Comparison of ENCODE assay signal across 10 mouse cellular contexts in genomic region chr11:70334477-70334876, GRCm38 (mm10). TPM values are rescaled to one million over a fixed set of nuclear protein-coding genes. Genes with fewer than 3 reads are reported as not detected.
DNase-seq lines count a peak whose midpoint lies in the region; ATAC-seq and TF ChIP-seq lines count a peak whose summit lies in the region.
"Had no signal": no experiment of that assay in that cellular context is flagged by ENCODE, and none has a peak within 500 bp of the region (broad histone marks: within the 10 kb centered on the region; RNA-seq: fewer than 3 reads in every experiment).

No protein-coding gene starts in this region.

- H3K4me2 ChIP-seq in midbrain, embryonic 13.5 days (replicated peaks) = no peak overlapping the region
- H3K4me2 ChIP-seq: embryonic facial prominence, embryonic 15.5 days had no signal

- no peak overlapping the region for H3K9ac ChIP-seq in midbrain, embryonic 13.5 days (replicated peaks)
- H3K9ac ChIP-seq: embryonic facial prominence, embryonic 15.5 days had no signal

- no peaks in the 10 kb centered on the region for H3K9me3 ChIP-seq in heart, embryonic 10.5 days
- peaks cover 3% of the 10 kb centered on the region; the same call in 1 of the 2 replicates for H3K9me3 ChIP-seq in E14TG2a.4 (ENCODE audit: low read length)
- no peaks in the 10 kb centered on the region for H3K9me3 ChIP-seq in midbrain, embryonic 13.5 days
- H3K9me3 ChIP-seq: embryonic facial prominence, embryonic 15.5 days had no signal

- no peaks in the 10 kb centered on the region for H3K36me3 ChIP-seq in heart, embryonic 10.5 days
- no peaks in the 10 kb centered on the region for H3K36me3 ChIP-seq in E14TG2a.4 (ENCODE audit: insufficient read depth, low read length)
- no peaks in the 10 kb centered on the region for H3K36me3 ChIP-seq in midbrain, embryonic 13.5 days
- H3K36me3 ChIP-seq: embryonic facial prominence, embryonic 15.5 days had no signal

- 28% methylated on average over 4 of the region's 4 CpGs for WGBS in heart, embryonic 10.5 days
- 37% methylated on average over 4 of the region's 4 CpGs for WGBS in midbrain, embryonic 13.5 days

- no peaks in the 10 kb centered on the region for H3K4me1 ChIP-seq in heart, embryonic 10.5 days
- H3K4me1 ChIP-seq in E14TG2a.4 (replicated peaks; ENCODE audit: low read depth, low read length) = peaks cover 6% of the 10 kb centered on the region; the same call in 1 of the 2 replicates
- no peaks in the 10 kb centered on the region for H3K4me1 ChIP-seq in midbrain, embryonic 13.5 days (replicated peaks)
- H3K4me1 ChIP-seq: embryonic facial prominence, embryonic 15.5 days had no signal

- no peaks in the 10 kb centered on the region; the same call in none of the 2 replicates for H3K27me3 ChIP-seq in heart, embryonic 10.5 days (ENCODE audit: insufficient read depth, poor library complexity, severe bottlenecking)
- H3K27me3 ChIP-seq in E14TG2a.4 (ENCODE audit: insufficient read depth, low read length) = peaks cover 25% of the 10 kb centered on the region
- H3K27me3 ChIP-seq in midbrain, embryonic 13.5 days = no peaks in the 10 kb centered on the region
- H3K27me3 ChIP-seq: embryonic facial prominence, embryonic 15.5 days had no signal

- no peak overlapping the region for H3K4me3 ChIP-seq in heart, embryonic 10.5 days
- H3K4me3 ChIP-seq in E14TG2a.4 (replicated peaks; ENCODE audit: low read length) = no peak overlapping the region
- no peak overlapping the region for H3K4me3 ChIP-seq in midbrain, embryonic 13.5 days (replicated peaks)
- H3K4me3 ChIP-seq: embryonic facial prominence, embryonic 15.5 days; myocyte had no signal

- ATAC-seq in midbrain, embryonic 13.5 days = peak; percentile 48; the same call in 1 of the 2 replicates

- TF ChIP-seq POLR2A in brain, embryonic 14.5 days (IDR thresholded peaks at IDR 0.05; ENCODE audit: borderline replicate concordance, extremely low read depth, insufficient read depth, insufficient read length, poor library complexity, severe bottlenecking) = no peak

- no peak overlapping the region for H3K27ac ChIP-seq in heart, embryonic 10.5 days
- H3K27ac ChIP-seq in midbrain, embryonic 13.5 days = no peak overlapping the region
- H3K27ac ChIP-seq: embryonic facial prominence, embryonic 15.5 days had no signal

- TF ChIP-seq CTCF in E14TG2a.4 (conservative IDR thresholded peaks at IDR 0.05; ENCODE audit: low read length) = peak; percentile 83
- TF ChIP-seq CTCF in brain, embryonic 14.5 days (IDR thresholded peaks at IDR 0.05; ENCODE audit: borderline replicate concordance, extremely low read depth, insufficient read depth, insufficient read length) = peak; percentile 63; the same call in 1 of the 2 replicates

- DNase-seq in heart, adult 8-10 months (ENCODE audit: low spot score) = peak; percentile 9
- no peak for DNase-seq in heart, embryonic 10.5 days (ENCODE audit: low spot score)
- DNase-seq in brain, embryonic 14.5 days (ENCODE audit: low read depth) = peak; percentile 69
- peak; percentile 23 to 71 for DNase-seq in frontal cortex, postnatal 14 days (ENCODE audit: low spot score in 2 of 2)
- peak; percentile 33 to 37 for DNase-seq in layer of hippocampus, postnatal 36 days
- peak; percentile 86 for DNase-seq in testis, postnatal 10 days (ENCODE audit: low spot score)

RNA-seq across cellular contexts. Expression of gene Alox12e, which starts 12.0 kb away (rescaled TPM):
- not detected for total RNA-seq in heart, adult 8-10 months (2022)
- not detected in 2 replicates for polyA plus RNA-seq in heart, embryonic 10.5 days (2016; fragmentation: Nextera tagmentation; extraction: Ambion mirVana)
- polyA plus RNA-seq in brain, embryonic 14.5 days (2012; rRNA removed) = not detected in 2 replicates
- total RNA-seq in layer of hippocampus, postnatal 36 days (2021) = not detected
- polyA plus RNA-seq in midbrain, embryonic 13.5 days (2015; fragmentation: Nextera tagmentation; extraction: Ambion mirVana) = 0.07 TPM in 1 of 2 replicates, not detected in the other
- polyA plus RNA-seq: myocyte had no signal

RNA-seq across cellular contexts. Expression of gene Alox15, which starts 17.4 kb away (rescaled TPM):
- total RNA-seq in heart, adult 8-10 months (2022) = 10 to 100 TPM in 1 of 4 experiments, 1 to 10 TPM in 1, under 1 TPM in 2; 0.25 to 79.7 (median 1.2) TPM
- polyA plus RNA-seq in heart, embryonic 10.5 days (2016; fragmentation: Nextera tagmentation; extraction: Ambion mirVana) = 0.13 and 0.14 TPM in 2 replicates
- polyA plus RNA-seq in brain, embryonic 14.5 days (2012; rRNA removed) = 0.05 and 0.29 TPM in 2 replicates
- total RNA-seq in layer of hippocampus, postnatal 36 days (2021) = not detected
- polyA plus RNA-seq in midbrain, embryonic 13.5 days (2015; fragmentation: Nextera tagmentation; extraction: Ambion mirVana) = not detected in 2 replicates
- polyA plus RNA-seq: myocyte had no signal
